Mouse (Mus musculus) B cell, adult 67 days (primary cell): Measurements from ENCODE around the gene E130308A19Rik. TPM values are rescaled to one million over a fixed set of nuclear protein-coding genes. Genes with fewer than 3 reads are reported as not detected.

ENCODE experiments used
- total RNA-seq, 2 experiments: library from RNA; stranded (reverse); gene quantifications; 4 replicates each; pipeline ENCODE4 v1.2.4; 2023

Gene E130308A19Rik
- total RNA-seq: 10 to 100 TPM; 20.3 to 20.6 TPM

GRCm38 (mm10) chr4:59625998-59626910, at the start of gene E130308A19Rik:
E130308A19Rik (plus strand) TSS chr4:59626211.

GRCm38 (mm10) chr4:59581314-59582185, 44.5 kb upstream of the E130308A19Rik start, which contains the start of gene Hsdl2:
Hsdl2 (plus strand) TSS chr4:59581563.

DNA sequence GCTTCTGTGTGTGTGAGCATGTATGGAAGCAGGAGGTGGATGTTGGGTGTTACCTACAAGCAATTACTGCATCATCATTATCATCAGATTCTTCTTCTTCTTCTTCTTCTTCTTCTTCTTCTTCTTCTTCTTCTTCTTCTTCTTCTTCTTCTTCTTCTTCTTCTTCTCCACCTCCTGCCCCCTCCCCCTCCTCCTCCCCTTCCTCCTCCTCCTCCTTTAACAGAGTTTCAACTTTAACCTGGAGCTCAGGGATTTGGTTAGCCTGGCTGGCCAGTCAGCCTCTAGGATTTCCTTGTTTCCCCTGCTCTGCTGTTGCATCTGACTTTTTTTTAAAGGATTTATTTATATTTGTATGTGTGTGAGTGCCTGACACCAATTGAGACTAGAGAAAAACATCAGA, 175.5 kb downstream of the E130308A19Rik start, which contains the start of gene Inip:
Gene Inip, minus strand, starts transcription at position 101 of the 400 bp plus-strand sequence.

GRCm38 (mm10) chr4:59805181-59805967, 179.4 kb downstream of the E130308A19Rik start, which contains the start of gene Snx30:
Snx30 (plus strand) TSS chr4:59805840.

Other genes starting within 250 kb of the E130308A19Rik start
- 10 to 100 TPM; 86.2 to 87.3 TPM for gene Susd1, start 187.6 kb upstream of the E130308A19Rik start, total RNA-seq
- 100 to 1,000 TPM; 323 to 324 TPM for gene Ptbp3, start 76.8 kb upstream of the E130308A19Rik start, total RNA-seq
- gene Hsdl2, start 44.6 kb upstream of the E130308A19Rik start, total RNA-seq: 10 to 100 TPM; 15.3 to 19.7 TPM
- gene Inip, start 175.4 kb downstream of the E130308A19Rik start, total RNA-seq: 10 to 100 TPM; 40.7 to 46.8 TPM
- 100 to 1,000 TPM; 109 to 112 TPM for gene Snx30, start 179.6 kb downstream of the E130308A19Rik start, total RNA-seq